Comparison of ENCODE assay signal across 19 mouse cellular contexts in genomic region chr1:59797865-59798264, GRCm38 (mm10). TPM values are rescaled to one million over a fixed set of nuclear protein-coding genes. Genes with fewer than 3 reads are reported as not detected.
DNase-seq lines count a peak whose midpoint lies in the region; ATAC-seq lines count a peak whose summit lies in the region.
"Had no signal": no experiment of that assay in that cellular context is flagged by ENCODE, and none has a peak within 500 bp of the region (broad histone marks: within the 10 kb centered on the region; RNA-seq: fewer than 3 reads in every experiment).

No protein-coding gene starts in this region.

- no peak overlapping the region for H3K9ac ChIP-seq in heart, embryonic 16.5 days (ENCODE audit: low read length)
- H3K9ac ChIP-seq in kidney, embryonic 16.5 days (replicated peaks; ENCODE audit: low read length): no peak overlapping the region
- no peak overlapping the region for H3K9ac ChIP-seq in lung, embryonic 16.5 days (ENCODE audit: low read length)
- H3K9ac ChIP-seq: forebrain, postnatal 0 days; hindbrain, embryonic 13.5 days; liver, embryonic 15.5 days; midbrain, embryonic 13.5 days; neural tube, embryonic 12.5 days had no signal

- H3K9me3 ChIP-seq in heart, embryonic 16.5 days (replicated peaks; ENCODE audit: control insufficient read depth, low read length): no peaks in the 10 kb centered on the region
- H3K9me3 ChIP-seq in kidney, embryonic 16.5 days (ENCODE audit: low read length): no peaks in the 10 kb centered on the region
- no peaks in the 10 kb centered on the region for H3K9me3 ChIP-seq in lung, embryonic 16.5 days (ENCODE audit: control insufficient read depth, low read length)
- H3K9me3 ChIP-seq: forebrain, embryonic 10.5 days; hindbrain, embryonic 13.5 days; liver, embryonic 15.5 days; midbrain, embryonic 13.5 days; neural tube, embryonic 12.5 days had no signal

- peaks cover 7% of the 10 kb centered on the region; the same call in 1 of the 2 replicates for H3K4me1 ChIP-seq in heart, embryonic 16.5 days (ENCODE audit: control insufficient read depth, insufficient read depth, low read length)
- H3K4me1 ChIP-seq in kidney, embryonic 16.5 days (ENCODE audit: insufficient read depth, low read length): no peaks in the 10 kb centered on the region
- H3K4me1 ChIP-seq in lung, embryonic 16.5 days (replicated peaks; ENCODE audit: control insufficient read depth, insufficient read depth, low read length): peaks cover 6% of the 10 kb centered on the region
- H3K4me1 ChIP-seq: liver, embryonic 15.5 days; midbrain, embryonic 13.5 days; neural tube, embryonic 12.5 days had no signal

- H3K27me3 ChIP-seq in heart, embryonic 16.5 days (ENCODE audit: control insufficient read depth, insufficient read depth, low read length): no peaks in the 10 kb centered on the region
- H3K27me3 ChIP-seq in kidney, embryonic 16.5 days (ENCODE audit: insufficient read depth, low read length): no peaks in the 10 kb centered on the region
- H3K27me3 ChIP-seq in lung, embryonic 16.5 days (ENCODE audit: control insufficient read depth, insufficient read depth, low read depth, low read length): no peaks in the 10 kb centered on the region
- H3K27me3 ChIP-seq: hindbrain, embryonic 13.5 days; liver, embryonic 15.5 days; midbrain, embryonic 13.5 days; neural tube, embryonic 12.5 days had no signal

- no peak for DNase-seq in heart, postnatal 4 days
- DNase-seq in kidney, adult 11 months: no peak
- DNase-seq in lung, postnatal 10 days: no peak
- no peak for DNase-seq in ovary, postnatal 10 days (ENCODE audit: low spot score)
- DNase-seq: adrenal gland, adult 2 months; cerebellum, adult 8-10 months; forebrain, postnatal 0 days; kidney, postnatal 25 days; right cerebral cortex, adult 18-20 months; thymus, postnatal 25 days had no signal

- H3K4me3 ChIP-seq in heart, embryonic 16.5 days (ENCODE audit: low read length): no peak overlapping the region
- no peak overlapping the region for H3K4me3 ChIP-seq in kidney, embryonic 16.5 days (ENCODE audit: low read length)
- no peak overlapping the region for H3K4me3 ChIP-seq in lung, embryonic 16.5 days (ENCODE audit: low read length)
- H3K4me3 ChIP-seq: forebrain, embryonic 10.5 days; hindbrain, embryonic 13.5 days; liver, embryonic 15.5 days; midbrain, embryonic 13.5 days; neural tube, embryonic 12.5 days had no signal

- WGBS in heart, embryonic 16.5 days: 68% methylated on average over 2 of the region's 2 CpGs
- 59% methylated on average over 2 of the region's 2 CpGs for WGBS in kidney, embryonic 16.5 days
- WGBS in lung, embryonic 16.5 days: 51% methylated on average over 2 of the region's 2 CpGs

- H3K4me2 ChIP-seq in heart, embryonic 16.5 days (ENCODE audit: low read depth, low read length): no peak overlapping the region
- H3K4me2 ChIP-seq in kidney, embryonic 16.5 days (replicated peaks; ENCODE audit: low read depth, low read length): no peak overlapping the region
- H3K4me2 ChIP-seq in lung, embryonic 16.5 days (ENCODE audit: low read depth, low read length): no peak overlapping the region
- H3K4me2 ChIP-seq: hindbrain, embryonic 13.5 days; liver, embryonic 15.5 days; midbrain, embryonic 13.5 days; neural tube, embryonic 12.5 days had no signal

- no peak for ATAC-seq in heart, embryonic 16.5 days (replicated peaks; ENCODE audit: extremely low read depth, insufficient read depth, low FRiP score)
- ATAC-seq in kidney, embryonic 16.5 days (ENCODE audit: low FRiP score, low TSS enrichment): no peak
- no peak for ATAC-seq in lung, embryonic 16.5 days (ENCODE audit: low read depth)
- ATAC-seq: forebrain, postnatal 0 days; intestine, embryonic 16.5 days; midbrain, embryonic 13.5 days had no signal

- no peaks in the 10 kb centered on the region for H3K36me3 ChIP-seq in heart, embryonic 16.5 days (ENCODE audit: control insufficient read depth, insufficient read depth)
- H3K36me3 ChIP-seq in kidney, embryonic 16.5 days (ENCODE audit: insufficient read depth, low read length): no peaks in the 10 kb centered on the region
- H3K36me3 ChIP-seq in lung, embryonic 16.5 days (ENCODE audit: control insufficient read depth, insufficient read depth, low read length): no peaks in the 10 kb centered on the region
- H3K36me3 ChIP-seq: liver, embryonic 15.5 days; midbrain, embryonic 13.5 days; neural tube, embryonic 12.5 days had no signal

- H3K27ac ChIP-seq in heart, embryonic 16.5 days (ENCODE audit: low read length): peak overlapping the region; percentile 69
- peak overlapping the region; percentile 58 for H3K27ac ChIP-seq in kidney, embryonic 16.5 days (ENCODE audit: low read length)
- H3K27ac ChIP-seq in lung, embryonic 16.5 days (ENCODE audit: low read length): peak overlapping the region; percentile 57
- H3K27ac ChIP-seq: forebrain, embryonic 10.5 days; hindbrain, embryonic 13.5 days; liver, embryonic 15.5 days; midbrain, embryonic 13.5 days; neural tube, embryonic 12.5 days had no signal

RNA-seq across cellular contexts. Expression of gene Bmpr2, which starts 34.7 kb away (rescaled TPM):
- 5.4 and 6.2 TPM in 2 replicates for polyA plus RNA-seq in heart, embryonic 16.5 days (2015; fragmentation: Nextera tagmentation; extraction: Ambion mirVana)
- 10 to 100 TPM; 53.1 TPM for total RNA-seq in heart, postnatal 4 days (2021)
- polyA plus RNA-seq in kidney, embryonic 16.5 days (2015; fragmentation: Nextera tagmentation; extraction: Ambion mirVana): 6.5 and 7.4 TPM in 2 replicates
- polyA plus RNA-seq in lung, embryonic 16.5 days (2015; fragmentation: Nextera tagmentation; extraction: Ambion mirVana): 9.0 and 9.4 TPM in 2 replicates
